Mouse (Mus musculus) heart, postnatal 0 days (tissue): Measurements from ENCODE around the gene Olfr1392.

Experiments
- CTCF ChIP-seq: IDR thresholded peaks from 2 replicates; pipeline ENCODE4 v1.5.1; 2016; ENCODE audit warnings: antibody characterized with exemption, control low read depth, low read depth
- EP300 ChIP-seq: IDR thresholded peaks from 2 replicates; pipeline ENCODE4 v1.6.1; 2016; ENCODE audit warnings: antibody characterized with exemption, low read depth

GRCm38 (mm10) chr11:49249811-49250421 is 35.2 kb upstream of the Olfr1392 start:
- TF ChIP-seq EP300 (no peak), CTCF (no peak)
